Mouse (Mus musculus) kidney, adult 2 months (tissue): ENCODE data around the gene Mpg.

Experiments used
- CTCF ChIP-seq: fragments of 200-500 bp; conservative IDR thresholded peaks from 2 replicates; pipeline ENCODE4 v1.5.1; 2011; ENCODE audit warnings: low read depth, mild to moderate bottlenecking, control low read depth, low read length, moderate library complexity, mixed read lengths; ENCODE audit not compliant: insufficient read depth, insufficient read length
- POLR2A ChIP-seq: fragments of 200-500 bp; IDR thresholded peaks from one replicate; pipeline ENCODE4 v1.6.1; 2011; ENCODE audit warnings: low read depth, low read length, control low read depth

- TF ChIP-seq POLR2A (no peak), CTCF (no peak)
Observed at GRCm38 (mm10) chr11:32188881-32189280, 37.4 kb upstream of the Mpg start.
